In the genomic region with DNA sequence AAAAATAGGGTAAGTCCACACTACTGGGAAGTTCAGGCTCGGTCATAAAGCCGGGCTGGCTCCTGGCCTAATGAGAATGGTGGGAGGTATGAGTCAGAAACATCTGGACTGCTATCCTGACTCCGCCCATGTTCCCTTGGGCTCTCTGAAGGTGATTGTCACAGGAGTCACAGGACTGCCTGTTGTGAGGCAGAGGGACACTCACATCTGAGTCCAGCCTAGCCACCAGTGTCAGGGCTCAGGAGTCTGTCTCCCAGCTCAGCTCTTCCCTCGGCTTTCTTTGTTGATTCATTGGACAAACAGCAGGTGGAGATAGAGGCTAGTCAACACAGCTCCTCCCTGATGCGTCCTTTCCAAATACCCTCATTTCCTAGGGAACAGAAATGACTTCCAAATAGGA, we compare ENCODE assay signal across 10 mouse cellular contexts. TPM values are rescaled to one million over a fixed set of nuclear protein-coding genes. Genes with fewer than 3 reads are reported as not detected.
DNase-seq lines count a peak whose midpoint lies in the region; ATAC-seq and TF ChIP-seq lines count a peak whose summit lies in the region.
"Had no signal": no experiment of that assay in that cellular context is flagged by ENCODE, and none has a peak within 500 bp of the region (broad histone marks: within the 10 kb centered on the region; RNA-seq: fewer than 3 reads in every experiment).

No protein-coding gene starts in this region.

- H3K27me3 ChIP-seq in midbrain, embryonic 11.5 days (ENCODE audit: control insufficient read depth, insufficient read depth, low read length) = no peaks in the 10 kb centered on the region; the same call in 1 of the 2 replicates
- peaks cover 31% of the 10 kb centered on the region for H3K27me3 ChIP-seq in midbrain, embryonic 13.5 days
- no peaks in the 10 kb centered on the region for H3K27me3 ChIP-seq in stomach, embryonic 14.5 days (ENCODE audit: control insufficient read depth, insufficient read depth, low read length)

- DNase-seq in midbrain, embryonic 11.5 days (ENCODE audit: low spot score, missing footprints) = peak; percentile 87
- DNase-seq in heart, postnatal 4 days = peak; percentile 50
- DNase-seq in cerebellum, postnatal 36 days = no peak
- no peak for DNase-seq in cerebellum, adult 18-20 months
- DNase-seq in thymus, postnatal 4 days = no peak

- no peak overlapping the region for H3K9ac ChIP-seq in midbrain, embryonic 11.5 days (ENCODE audit: low read length)
- H3K9ac ChIP-seq in midbrain, embryonic 13.5 days (replicated peaks) = no peak overlapping the region
- no peak overlapping the region for H3K9ac ChIP-seq in stomach, embryonic 14.5 days (replicated peaks; ENCODE audit: low read depth, low read length)

- TF ChIP-seq CTCF in bone marrow macrophage, adult 2 months (IDR thresholded peaks at IDR 0.05; ENCODE audit: low read depth, low read length) = no peak; the same call in 1 of the 2 replicates

- no peak overlapping the region for H3K27ac ChIP-seq in midbrain, embryonic 11.5 days (ENCODE audit: low read depth, low read length)
- H3K27ac ChIP-seq in midbrain, embryonic 13.5 days = no peak overlapping the region
- H3K27ac ChIP-seq in bone marrow macrophage, adult 2 months (ENCODE audit: insufficient read depth, low read depth, low read length) = peak overlapping the region; percentile 39
- no peak overlapping the region for H3K27ac ChIP-seq in stomach, embryonic 14.5 days (ENCODE audit: low read length)

- no peaks in the 10 kb centered on the region for H3K9me3 ChIP-seq in midbrain, embryonic 11.5 days (ENCODE audit: control insufficient read depth, low read length)
- H3K9me3 ChIP-seq in midbrain, embryonic 13.5 days = no peaks in the 10 kb centered on the region
- no peaks in the 10 kb centered on the region for H3K9me3 ChIP-seq in stomach, embryonic 14.5 days (ENCODE audit: control insufficient read depth, low read depth, low read length)

- 58% methylated on average over 5 of the region's 5 CpGs for WGBS in midbrain, embryonic 11.5 days
- 50% methylated on average over 5 of the region's 5 CpGs for WGBS in midbrain, embryonic 13.5 days
- 35% methylated on average over 5 of the region's 5 CpGs for WGBS in stomach, embryonic 14.5 days

- TF ChIP-seq POLR2A in bone marrow macrophage, adult 2 months (IDR thresholded peaks at IDR 0.05; ENCODE audit: borderline replicate concordance, low read depth, low read length) = no peak

- no peaks in the 10 kb centered on the region for H3K36me3 ChIP-seq in midbrain, embryonic 11.5 days (ENCODE audit: control insufficient read depth, insufficient read depth, low read length)
- no peaks in the 10 kb centered on the region for H3K36me3 ChIP-seq in midbrain, embryonic 13.5 days
- no peaks in the 10 kb centered on the region for H3K36me3 ChIP-seq in stomach, embryonic 14.5 days (ENCODE audit: control insufficient read depth, insufficient read depth, low read length)

- H3K4me1 ChIP-seq in midbrain, embryonic 11.5 days (ENCODE audit: control insufficient read depth, insufficient read depth, low read length) = peaks cover 6% of the 10 kb centered on the region; the same call in 1 of the 2 replicates
- H3K4me1 ChIP-seq in midbrain, embryonic 13.5 days (replicated peaks) = peaks cover 21% of the 10 kb centered on the region
- peaks cover 57% of the 10 kb centered on the region for H3K4me1 ChIP-seq in bone marrow macrophage, adult 2 months (ENCODE audit: control insufficient read depth, insufficient read depth, low read length)
- no peaks in the 10 kb centered on the region for H3K4me1 ChIP-seq in stomach, embryonic 14.5 days (ENCODE audit: control insufficient read depth, insufficient read depth, low read length)

- no peak for ATAC-seq in midbrain, embryonic 11.5 days (ENCODE audit: low FRiP score)
- ATAC-seq in midbrain, embryonic 13.5 days = no peak
- 0 out of 2 replicates have a peak, but pooled peaks have one; percentile 47 for ATAC-seq in stomach, embryonic 14.5 days (ENCODE audit: insufficient number of reproducible peaks, insufficient read depth, low FRiP score, low read depth)

- no peak overlapping the region for H3K4me2 ChIP-seq in midbrain, embryonic 11.5 days
- no peak overlapping the region for H3K4me2 ChIP-seq in midbrain, embryonic 13.5 days (replicated peaks)
- no peak overlapping the region for H3K4me2 ChIP-seq in stomach, embryonic 14.5 days (replicated peaks; ENCODE audit: low read depth, low read length)

- H3K4me3 ChIP-seq in midbrain, embryonic 11.5 days (ENCODE audit: low read depth, low read length) = no peak overlapping the region
- no peak overlapping the region for H3K4me3 ChIP-seq in midbrain, embryonic 13.5 days (replicated peaks)
- H3K4me3 ChIP-seq in bone marrow macrophage, adult 2 months (ENCODE audit: insufficient read depth, low read length) = no peak overlapping the region
- H3K4me3 ChIP-seq in stomach, embryonic 14.5 days (ENCODE audit: low read depth, low read length) = no peak overlapping the region

RNA-seq across cellular contexts. Expression of a gene that starts 4.1 kb away (rescaled TPM):
- 5.7 and 6.2 TPM in 2 replicates for polyA plus RNA-seq in midbrain, embryonic 11.5 days (2014; fragmentation: Nextera tagmentation; extraction: Ambion mirVana)
- 0.79 and 0.98 TPM in 2 replicates for polyA plus RNA-seq in midbrain, embryonic 13.5 days (2015; fragmentation: Nextera tagmentation; extraction: Ambion mirVana)
- polyA plus RNA-seq in bone marrow macrophage, adult 2 months (2012; ENCODE audit: insufficient read depth, insufficient read length, missing spikeins) = 0.71 TPM in 1 of 2 replicates, not detected in the other
- total RNA-seq in heart, postnatal 4 days (2021) = under 1 TPM; 0.19 to 0.20 TPM
- 1.4 and 2.2 TPM in 2 replicates for polyA plus RNA-seq in stomach, embryonic 14.5 days (2014; fragmentation: Nextera tagmentation; extraction: Ambion mirVana)

RNA-seq across cellular contexts. Expression of a gene that starts 19.7 kb away (rescaled TPM):
- polyA plus RNA-seq in midbrain, embryonic 11.5 days (2014; fragmentation: Nextera tagmentation; extraction: Ambion mirVana) = 0.19 TPM in 1 of 2 replicates, not detected in the other
- 0.06 and 0.09 TPM in 2 replicates for polyA plus RNA-seq in midbrain, embryonic 13.5 days (2015; fragmentation: Nextera tagmentation; extraction: Ambion mirVana)
- polyA plus RNA-seq in bone marrow macrophage, adult 2 months (2012; ENCODE audit: insufficient read depth, insufficient read length, missing spikeins) = 34.5 and 36.3 TPM in 2 replicates
- under 1 TPM; 0.38 to 0.67 TPM for total RNA-seq in heart, postnatal 4 days (2021)
- polyA plus RNA-seq in stomach, embryonic 14.5 days (2014; fragmentation: Nextera tagmentation; extraction: Ambion mirVana) = 0.31 and 0.33 TPM in 2 replicates

RNA-seq across cellular contexts. Expression of a gene that starts 26.8 kb away (rescaled TPM):
- 1.3 and 1.7 TPM in 2 replicates for polyA plus RNA-seq in midbrain, embryonic 11.5 days (2014; fragmentation: Nextera tagmentation; extraction: Ambion mirVana)
- 0.90 and 1.5 TPM in 2 replicates for polyA plus RNA-seq in midbrain, embryonic 13.5 days (2015; fragmentation: Nextera tagmentation; extraction: Ambion mirVana)
- polyA plus RNA-seq in bone marrow macrophage, adult 2 months (2012; ENCODE audit: insufficient read depth, insufficient read length, missing spikeins) = 41.2 and 41.4 TPM in 2 replicates
- under 1 TPM; 0.71 to 0.74 TPM for total RNA-seq in heart, postnatal 4 days (2021)
- polyA plus RNA-seq in stomach, embryonic 14.5 days (2014; fragmentation: Nextera tagmentation; extraction: Ambion mirVana) = 5.3 and 7.2 TPM in 2 replicates

RNA-seq across cellular contexts. Expression of a gene that starts 30.8 kb away (rescaled TPM):
- not detected in 2 replicates for polyA plus RNA-seq in midbrain, embryonic 11.5 days (2014; fragmentation: Nextera tagmentation; extraction: Ambion mirVana)
- polyA plus RNA-seq in midbrain, embryonic 13.5 days (2015; fragmentation: Nextera tagmentation; extraction: Ambion mirVana) = not detected in 2 replicates
- not detected in 2 replicates for polyA plus RNA-seq in bone marrow macrophage, adult 2 months (2012; ENCODE audit: insufficient read depth, insufficient read length, missing spikeins)
- not detected for total RNA-seq in heart, postnatal 4 days (2021)
- polyA plus RNA-seq in stomach, embryonic 14.5 days (2014; fragmentation: Nextera tagmentation; extraction: Ambion mirVana) = not detected in 2 replicates
- polyA plus RNA-seq: embryonic facial prominence, embryonic 14.5 days; lung, embryonic 16.5 days had no signal

Comparison
In these comparisons a context has a peak if more than half of its experiments do, and no peak if none do; other contexts are left out.
1. DNase-seq: peak in midbrain, embryonic 11.5 days (single experiment) and heart, postnatal 4 days (single experiment); none in cerebellum, postnatal 36 days (0 of 2), cerebellum, adult 18-20 months (0 of 2) and thymus, postnatal 4 days (single experiment).
2. RNA of a gene that starts 19.7 kb away (polyA plus RNA-seq): 34.5 to 36.3 TPM in bone marrow macrophage, adult 2 months; 0.31 to 0.33 TPM in stomach, embryonic 14.5 days, 0.06 to 0.09 TPM in midbrain, embryonic 13.5 days and 0.19 TPM in midbrain, embryonic 11.5 days; every median in the first group is over 10 times any median in the second.